14 mouse cellular contexts compared by ENCODE assay signal in the genomic region with DNA sequence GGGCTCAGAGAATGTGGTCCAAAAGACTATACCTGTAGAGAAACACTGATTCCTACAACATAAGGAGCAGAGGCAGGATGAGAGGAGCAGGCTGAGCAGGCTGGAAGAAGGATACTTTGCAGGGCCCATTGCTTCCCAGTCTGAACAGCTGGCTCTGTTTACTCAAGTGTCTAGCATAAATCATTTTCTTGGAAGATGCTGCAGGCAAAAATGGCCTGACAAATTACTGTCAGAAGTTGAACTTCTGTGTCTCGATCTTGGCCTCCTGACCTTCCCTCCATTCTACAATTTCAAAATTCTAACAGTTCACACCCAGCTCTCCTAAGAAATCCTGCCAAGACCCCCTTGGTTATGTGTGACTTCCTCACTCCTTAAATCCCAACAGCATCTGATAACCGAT.
DNase-seq lines count a peak whose midpoint lies in the region; ATAC-seq lines count a peak whose summit lies in the region.
"Had no signal": no experiment of that assay in that cellular context is flagged by ENCODE, and none has a peak within 500 bp of the region (broad histone marks: within the 10 kb centered on the region; RNA-seq: fewer than 3 reads in every experiment).

No protein-coding gene starts in this region.

- H3K4me3 ChIP-seq in kidney, embryonic 15.5 days (replicated peaks) = no peak overlapping the region
- no peak overlapping the region for H3K4me3 ChIP-seq in midbrain, embryonic 11.5 days (ENCODE audit: low read depth, low read length)
- H3K4me3 ChIP-seq: forebrain, embryonic 15.5 days; neural tube, embryonic 12.5 days had no signal

- H3K9me3 ChIP-seq in kidney, embryonic 15.5 days (replicated peaks) = no peaks in the 10 kb centered on the region
- no peaks in the 10 kb centered on the region for H3K9me3 ChIP-seq in midbrain, embryonic 11.5 days (ENCODE audit: control insufficient read depth, low read length)
- H3K9me3 ChIP-seq: forebrain, embryonic 15.5 days; neural tube, embryonic 12.5 days had no signal

- H3K4me1 ChIP-seq in kidney, embryonic 15.5 days = peaks cover 26% of the 10 kb centered on the region
- peaks cover 14% of the 10 kb centered on the region for H3K4me1 ChIP-seq in midbrain, embryonic 11.5 days (ENCODE audit: control insufficient read depth, insufficient read depth, low read length)
- H3K4me1 ChIP-seq: forebrain, embryonic 15.5 days had no signal

- no peak overlapping the region for H3K4me2 ChIP-seq in kidney, embryonic 15.5 days
- no peak overlapping the region for H3K4me2 ChIP-seq in midbrain, embryonic 11.5 days
- H3K4me2 ChIP-seq: forebrain, embryonic 15.5 days; neural tube, embryonic 12.5 days had no signal

- WGBS in kidney, embryonic 15.5 days = 21% methylated on average over 2 of the region's 2 CpGs
- 82% methylated on average over 2 of the region's 2 CpGs for WGBS in midbrain, embryonic 11.5 days

- H3K27ac ChIP-seq in kidney, embryonic 15.5 days = no peak overlapping the region
- no peak overlapping the region for H3K27ac ChIP-seq in midbrain, embryonic 11.5 days (ENCODE audit: low read depth, low read length)
- H3K27ac ChIP-seq: forebrain, embryonic 15.5 days; hindbrain, postnatal 0 days; neural tube, embryonic 12.5 days had no signal

- DNase-seq in urinary bladder, postnatal 36 days (ENCODE audit: low spot score in 2 of 2) = peak; percentile 18 to 33
- no peak for DNase-seq in urinary bladder, postnatal 10 days (ENCODE audit: low spot score)
- DNase-seq in lung, postnatal 25 days (ENCODE audit: low spot score) = peak; percentile 53
- no peak for DNase-seq in MN1 (ENCODE audit: low spot score)
- no peak for DNase-seq in midbrain, embryonic 11.5 days (ENCODE audit: low spot score, missing footprints)
- DNase-seq in cerebellum, postnatal 14 days = no peak
- DNase-seq: cerebellum, adult 9-10 months; heart, postnatal 10 days; liver; thymus, postnatal 36 days had no signal

- no peaks in the 10 kb centered on the region for H3K27me3 ChIP-seq in kidney, embryonic 15.5 days
- peaks cover 4% of the 10 kb centered on the region for H3K27me3 ChIP-seq in midbrain, embryonic 11.5 days (ENCODE audit: control insufficient read depth, insufficient read depth, low read length)
- H3K27me3 ChIP-seq: forebrain, embryonic 15.5 days; neural tube, embryonic 12.5 days had no signal

- H3K9ac ChIP-seq in kidney, embryonic 15.5 days = no peak overlapping the region
- no peak overlapping the region for H3K9ac ChIP-seq in midbrain, embryonic 11.5 days (ENCODE audit: low read length)
- H3K9ac ChIP-seq: forebrain, embryonic 15.5 days; neural tube, embryonic 12.5 days had no signal

- no peaks in the 10 kb centered on the region for H3K36me3 ChIP-seq in kidney, embryonic 15.5 days
- H3K36me3 ChIP-seq in midbrain, embryonic 11.5 days (ENCODE audit: control insufficient read depth, insufficient read depth, low read length) = no peaks in the 10 kb centered on the region
- H3K36me3 ChIP-seq: forebrain, embryonic 15.5 days; neural tube, embryonic 12.5 days had no signal

- peak; percentile 54; the same call in 1 of the 2 replicates for ATAC-seq in kidney, embryonic 15.5 days (replicated peaks; ENCODE audit: low FRiP score)
- no peak for ATAC-seq in midbrain, embryonic 11.5 days (ENCODE audit: low FRiP score)
- ATAC-seq: forebrain, embryonic 15.5 days; hindbrain, postnatal 0 days had no signal

Comparison
In these comparisons a context has a peak if more than half of its experiments do, and no peak if none do; other contexts are left out.
1. DNase-seq: peak in urinary bladder, postnatal 36 days (2 of 2) and lung, postnatal 25 days (single experiment); none in urinary bladder, postnatal 10 days (single experiment), MN1 (single experiment), midbrain, embryonic 11.5 days (single experiment) and cerebellum, postnatal 14 days (0 of 2).